Mouse (Mus musculus): Measurements from ENCODE around the gene Gm49383.
"Not testable (repeated sequence)": the region's sequence is repeated elsewhere in the genome, so short reads cannot be mapped to it uniquely, and the experiment has no call there.

Gm49383 gene

GRCm38 (mm10) chr12:69198985-69199384, 2.1 kb upstream of the Gm49383 start:
- no peak for DNase-seq

- DNase-seq: peak; percentile 90 to 91
These were observed 1.2 kb upstream of the Gm49383 start, which contains the start of gene Dnaaf2 for GRCm38 (mm10) chr12:69198164-69198535. Gene Dnaaf2 (minus strand): TSS chr12:69198429.

- peak; percentile 53 to 72 for DNase-seq
These were observed 667 bp upstream of the Gm49383 start for GRCm38 (mm10) chr12:69197378-69198163.

- no peak for DNase-seq
These were observed 4.3 kb downstream of the Gm49383 start for GRCm38 (mm10) chr12:69192637-69193036.

GRCm38 (mm10) chr12:69191396-69191795, 5.5 kb downstream of the Gm49383 start:
- no peak for DNase-seq

GRCm38 (mm10) chr12:69190522-69190921, 6.4 kb downstream of the Gm49383 start:
- DNase-seq: no peak

- DNase-seq: no peak
These were observed 6.8 kb downstream of the Gm49383 start for GRCm38 (mm10) chr12:69190074-69190473.

GRCm38 (mm10) chr12:69186811-69187471, 10.0 kb downstream of the Gm49383 start:
- DNase-seq: peak; percentile 56 to 66

- no peak for DNase-seq
These were observed 11.5 kb downstream of the Gm49383 start for GRCm38 (mm10) chr12:69185371-69185770.

GRCm38 (mm10) chr12:69184342-69185295, 12.3 kb downstream of the Gm49383 start:
- peak; percentile 59 to 76 for DNase-seq

- peak; percentile 100 for DNase-seq
These were observed 13.2 kb downstream of the Gm49383 start, which contains the start of the genes Rpl36al and Mgat2 for GRCm38 (mm10) chr12:69183583-69184308. Gene Rpl36al (minus strand): TSS chr12:69184083. Gene Mgat2 (plus strand): TSS chr12:69184157.

GRCm38 (mm10) chr12:69181800-69182199, 15.1 kb downstream of the Gm49383 start:
- DNase-seq: no peak

GRCm38 (mm10) chr12:69179371-69179770, 17.5 kb downstream of the Gm49383 start:
- peak; percentile 40 to 63 for DNase-seq

GRCm38 (mm10) chr12:69177526-69177925, 19.4 kb downstream of the Gm49383 start:
- DNase-seq: no peak

- DNase-seq: no peak
These were observed 20.9 kb downstream of the Gm49383 start for GRCm38 (mm10) chr12:69175975-69176374.

GRCm38 (mm10) chr12:69171307-69171706, 25.6 kb downstream of the Gm49383 start:
- DNase-seq: no peak

- peak; percentile 89 to 91 for DNase-seq
These were observed 28.3 kb downstream of the Gm49383 start, which contains the start of gene Lrr1 for GRCm38 (mm10) chr12:69168461-69169106. Gene Lrr1 (plus strand): TSS chr12:69168814.

- no peak for DNase-seq
These were observed 29.0 kb downstream of the Gm49383 start for GRCm38 (mm10) chr12:69167656-69168460.

GRCm38 (mm10) chr12:69166861-69167581, 29.9 kb downstream of the Gm49383 start:
- not testable (repeated sequence) for DNase-seq

- DNase-seq: no peak
These were observed 32.0 kb downstream of the Gm49383 start for GRCm38 (mm10) chr12:69164904-69165303.
